Mouse (Mus musculus) MEL (cell line): Measurements from ENCODE around the gene Tpst2. TPM values are rescaled to one million over a fixed set of nuclear protein-coding genes. Genes with fewer than 3 reads are reported as not detected.

ENCODE experiments used
- DNase-seq: peaks from one replicate; pipeline ENCODE4 v3.0.0; 2011; ENCODE audit warnings: low read depth, low spot score
- H3K27ac ChIP-seq: 2 replicates; pipeline ENCODE4 v1.5.1; 2012; ENCODE audit warnings: low read depth, mild to moderate bottlenecking, control low read depth, low read length, moderate library complexity; ENCODE audit not compliant: control insufficient read depth
- H3K27me3 ChIP-seq, 2 experiments: fragments of 150-350 bp in 1 of 2; sonication (generic) in 1 of 2; 2 replicates each; pipeline ENCODE4 v1.6.1; 2012; ENCODE audit warnings: low read length in 2 of 2, mild to moderate bottlenecking in 2 of 2, improper control_type of control experiment in 1 of 2, moderate library complexity in 1 of 2; ENCODE audit not compliant: insufficient read depth in 2 of 2, control insufficient read depth in 1 of 2
- H3K36me3 ChIP-seq, 2 experiments: 2 replicates each; pipeline ENCODE4 v1.6.1; 2012 to 2014; ENCODE audit warnings: low read length in 2 of 2, improper control_type of control experiment in 1 of 2, inconsistent platforms in 1 of 2, mild to moderate bottlenecking in 1 of 2; ENCODE audit not compliant: insufficient read depth in 2 of 2, control insufficient read depth in 1 of 2
- H3K4me1 ChIP-seq, 2 experiments: fragments of 150-350 bp in 1 of 2; sonication (generic) in 1 of 2; 2 replicates each; pipeline ENCODE4 v1.6.1; 2012; ENCODE audit warnings: low read length in 2 of 2, improper control_type of control experiment in 1 of 2, mild to moderate bottlenecking in 1 of 2; ENCODE audit not compliant: insufficient read depth in 2 of 2, control insufficient read depth in 1 of 2
- H3K4me3 ChIP-seq, 2 experiments: fragments of 150-350 bp in 1 of 2; sonication (generic) in 1 of 2; 2 replicates each; pipeline ENCODE4 v1.5.1; 2012; ENCODE audit warnings: low read depth in 2 of 2, low read length in 2 of 2, mild to moderate bottlenecking in 2 of 2, moderate library complexity in 2 of 2, control low read depth in 1 of 2, improper control_type of control experiment in 1 of 2; ENCODE audit not compliant: control insufficient read depth in 1 of 2, insufficient read depth in 1 of 2
- H3K79me2 ChIP-seq: 2 replicates; pipeline ENCODE4 v1.6.1; 2012; ENCODE audit warnings: mild to moderate bottlenecking, low read length, moderate library complexity; ENCODE audit not compliant: control insufficient read depth, poor library complexity, insufficient read depth
- H3K9ac ChIP-seq: 2 replicates; pipeline ENCODE4 v1.6.1; 2012; ENCODE audit warnings: low read depth, mild to moderate bottlenecking, control low read depth, low read length, moderate library complexity; ENCODE audit not compliant: control insufficient read depth, poor library complexity, severe bottlenecking
- H3K9me3 ChIP-seq: fragments of 150-350 bp; sonication (generic); replicated peaks from 2 replicates; pipeline ENCODE4 v1.6.1; 2012; ENCODE audit warnings: mild to moderate bottlenecking, low read length, improper control_type of control experiment, moderate library complexity; ENCODE audit not compliant: insufficient read depth
- BHLHE40 ChIP-seq: IDR thresholded peaks from 2 replicates; pipeline ENCODE4 v1.6.1; 2012; ENCODE audit warnings: low read depth, mild to moderate bottlenecking, inconsistent platforms, low read length, improper control_type of control experiment, borderline replicate concordance
- EP300 ChIP-seq, 2 experiments: IDR thresholded peaks; 2 replicates each; pipeline ENCODE4 v1.6.1; 2011; ENCODE audit warnings: improper control_type of control experiment in 2 of 2, low read length in 2 of 2, low read depth in 1 of 2, mild to moderate bottlenecking in 1 of 2
- GABPA ChIP-seq: IDR thresholded peaks from 2 replicates; pipeline ENCODE4 v1.6.1; 2012; ENCODE audit warnings: low read depth, mild to moderate bottlenecking, inconsistent platforms, low read length, improper control_type of control experiment, moderate library complexity
- GATA1 ChIP-seq: IDR thresholded peaks from 2 replicates; pipeline ENCODE4 v1.6.1; 2011; ENCODE audit warnings: low read depth, low read length, improper control_type of control experiment
- HCFC1 ChIP-seq: IDR thresholded peaks from 2 replicates; pipeline ENCODE4 v1.6.1; 2012; ENCODE audit warnings: low read depth, mild to moderate bottlenecking, inconsistent platforms, low read length, improper control_type of control experiment, moderate library complexity
- JUND ChIP-seq: IDR thresholded peaks from 2 replicates; pipeline ENCODE4 v1.6.1; 2011; ENCODE audit warnings: low read depth, mild to moderate bottlenecking, improper control_type of control experiment, low read length
- MAX ChIP-seq: IDR thresholded peaks from 2 replicates; pipeline ENCODE4 v1.6.1; 2011; ENCODE audit warnings: low read length, improper control_type of control experiment
- MAZ ChIP-seq: IDR thresholded peaks from 2 replicates; pipeline ENCODE4 v1.6.1; 2012; ENCODE audit warnings: low read depth, mild to moderate bottlenecking, inconsistent platforms, low read length, improper control_type of control experiment
- MEF2A ChIP-seq: IDR thresholded peaks from 2 replicates; pipeline ENCODE4 v1.6.1; 2014; ENCODE audit warnings: low read depth, mild to moderate bottlenecking, inconsistent platforms, low read length, improper control_type of control experiment; ENCODE audit not compliant: poor library complexity, insufficient replicate concordance, severe bottlenecking; ENCODE audit errors: extremely low read depth
- MXI1 ChIP-seq: IDR thresholded peaks from 2 replicates; pipeline ENCODE4 v1.6.1; 2011; ENCODE audit warnings: mild to moderate bottlenecking, low read depth, low read length, improper control_type of control experiment
- MYB ChIP-seq: IDR thresholded peaks from 2 replicates; pipeline ENCODE4 v1.6.1; 2011; ENCODE audit warnings: mild to moderate bottlenecking, low read depth, low read length, improper control_type of control experiment
- MYC ChIP-seq: IDR thresholded peaks from 2 replicates; pipeline ENCODE4 v1.6.1; 2011; ENCODE audit warnings: low read depth, mild to moderate bottlenecking, low read length, improper control_type of control experiment, moderate library complexity
- NRF1 ChIP-seq: IDR thresholded peaks from 2 replicates; pipeline ENCODE4 v1.6.1; 2014; ENCODE audit warnings: low read depth, mild to moderate bottlenecking, inconsistent platforms, low read length, improper control_type of control experiment, moderate library complexity; ENCODE audit not compliant: poor library complexity, insufficient read depth, severe bottlenecking
- POLR2A ChIP-seq, 2 experiments: IDR thresholded peaks; 2 replicates each; pipeline ENCODE4 v1.6.1; 2011 to 2012; ENCODE audit warnings: low read length in 2 of 2, mild to moderate bottlenecking in 2 of 2, control low read depth in 1 of 2, improper control_type of control experiment in 1 of 2, low read depth in 1 of 2, moderate library complexity in 1 of 2; ENCODE audit not compliant: control insufficient read depth in 1 of 2, insufficient read depth in 1 of 2, poor library complexity in 1 of 2
- POLR2AphosphoS5 ChIP-seq: IDR thresholded peaks from 2 replicates; pipeline ENCODE4 v1.6.1; 2012; ENCODE audit warnings: low read depth, borderline replicate concordance, mild to moderate bottlenecking, inconsistent platforms, low read length, moderate library complexity, mixed read lengths
- RAD21 ChIP-seq: IDR thresholded peaks from 2 replicates; pipeline ENCODE4 v1.6.1; 2011; ENCODE audit warnings: mild to moderate bottlenecking, low read depth, low read length, improper control_type of control experiment
- RCOR1 ChIP-seq: IDR thresholded peaks from 2 replicates; pipeline ENCODE4 v1.6.1; 2012; ENCODE audit warnings: low read depth, mild to moderate bottlenecking, inconsistent platforms, low read length, improper control_type of control experiment
- SIN3A ChIP-seq: IDR thresholded peaks from 2 replicates; pipeline ENCODE4 v1.6.1; 2012; ENCODE audit warnings: low read length, improper control_type of control experiment, inconsistent platforms
- TAL1 ChIP-seq: IDR thresholded peaks from 2 replicates; pipeline ENCODE4 v1.6.1; 2012; ENCODE audit warnings: mild to moderate bottlenecking, inconsistent platforms, low read length, moderate library complexity, mixed read lengths
- TCF12 ChIP-seq: IDR thresholded peaks from 2 replicates; pipeline ENCODE4 v1.6.1; 2014; ENCODE audit warnings: low read depth, mild to moderate bottlenecking, inconsistent platforms, low read length, improper control_type of control experiment, moderate library complexity
- UBTF ChIP-seq: IDR thresholded peaks from 2 replicates; pipeline ENCODE4 v1.6.1; 2012; ENCODE audit warnings: low read depth, mild to moderate bottlenecking, inconsistent platforms, low read length, improper control_type of control experiment, moderate library complexity, borderline replicate concordance; ENCODE audit not compliant: insufficient read depth
- USF2 ChIP-seq, 2 experiments: IDR thresholded peaks; 2 replicates each; pipeline ENCODE4 v1.6.1; 2011 to 2012; ENCODE audit warnings: improper control_type of control experiment in 2 of 2, low read length in 2 of 2, borderline replicate concordance in 1 of 2, inconsistent platforms in 1 of 2, low read depth in 1 of 2, mild to moderate bottlenecking in 1 of 2; ENCODE audit not compliant: insufficient read depth in 1 of 2
- ZMIZ1 ChIP-seq: IDR thresholded peaks from 2 replicates; pipeline ENCODE4 v1.6.1; 2012; ENCODE audit warnings: low read depth, mild to moderate bottlenecking, inconsistent platforms, low read length, improper control_type of control experiment, moderate library complexity
- polyA plus RNA-seq, 2 experiments: library from polyadenylated mRNA; stranded (reverse) in 1 of 2; unstranded in 1 of 2; fragments of >175 nt in 1 of 2; fragments of >200 nt in 1 of 2; gene quantifications; 2 replicates each; pipeline versions ENCODE4 v1.2.1 to v1.2.4; 2012; ENCODE audit warnings: low replicate concordance in 2 of 2, low read depth in 1 of 2; ENCODE audit not compliant: insufficient read length in 2 of 2, insufficient read depth in 1 of 2, missing spikeins in 1 of 2
- total RNA-seq: library from RNA; depleted of rRNA; stranded (reverse); fragments of 300-350 nt; gene quantifications from 2 replicates; pipeline ENCODE4 v1.2.3, GENCODE M21; 2012

Tpst2 gene
- total and polyA plus RNA-seq, 3 experiments: 57.8 to 86.1 TPM; not detected in 1

DNA sequence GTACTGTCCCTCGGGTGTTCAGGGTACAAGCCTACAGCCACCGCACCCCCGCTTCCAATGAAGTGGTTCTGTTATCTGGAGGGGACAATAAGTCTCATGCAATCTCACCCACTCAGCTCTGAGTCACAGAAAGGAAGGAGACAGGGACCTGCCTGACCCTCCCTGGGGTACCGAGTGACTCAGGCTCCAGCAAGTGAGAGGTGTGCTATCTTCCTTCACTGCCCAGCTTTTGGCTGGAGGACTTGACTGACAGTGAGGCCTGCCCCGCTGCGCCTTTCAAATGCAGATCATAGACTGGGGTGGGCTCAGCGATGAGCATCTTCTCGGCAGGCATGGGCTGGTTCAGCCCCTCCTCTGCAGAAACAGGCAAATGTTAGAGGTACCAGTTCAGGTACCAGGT, 18.7 kb downstream of the Tpst2 start (continued):
- no peak for TF ChIP-seq USF2 (IDR thresholded peaks at IDR 0.05; ENCODE audit: borderline replicate concordance in 1 of 2, insufficient read depth in 1 of 2, low read depth in 1 of 2, low read length in 2 of 2)

DNA sequence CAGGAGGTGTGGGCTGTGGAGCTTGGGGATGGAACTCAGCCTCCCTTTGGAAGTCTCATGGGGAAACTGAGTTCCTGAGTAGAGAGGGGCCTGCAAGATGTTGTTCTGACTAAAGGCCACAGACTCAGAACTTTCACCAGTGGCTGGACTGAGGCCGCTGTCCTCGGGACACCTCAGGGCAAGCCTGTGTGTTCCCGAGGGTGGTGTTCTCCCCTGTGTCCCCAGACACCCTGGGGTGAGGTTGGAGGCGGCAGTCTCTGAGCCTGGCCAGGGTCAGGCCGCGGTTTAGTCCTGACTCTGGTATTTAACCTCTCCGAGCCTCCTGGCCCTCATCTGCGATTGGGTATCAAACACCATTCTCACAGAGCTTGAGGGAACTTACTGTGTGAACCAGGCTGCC, 19.1 kb downstream of the Tpst2 start:
- H3K9me3 ChIP-seq: no peaks in the 10 kb centered on the region
- no peak for TF ChIP-seq BHLHE40
- no peak for TF ChIP-seq GATA1
- no peak for TF ChIP-seq MYB
- no peak for TF ChIP-seq EP300 (IDR thresholded peaks at IDR 0.05; ENCODE audit: low read depth in 1 of 2, low read length in 2 of 2)
- no peak for TF ChIP-seq RAD21
- no peak for TF ChIP-seq POLR2A (IDR thresholded peaks at IDR 0.05; ENCODE audit: control insufficient read depth in 1 of 2, insufficient read depth in 1 of 2, low read depth in 1 of 2, low read length in 2 of 2, poor library complexity in 1 of 2)
- TF ChIP-seq NRF1: no peak
- TF ChIP-seq POLR2AphosphoS5: no peak
- TF ChIP-seq SIN3A: no peak
- no peak for DNase-seq
- no peak overlapping the region for H3K4me3 ChIP-seq
- peaks cover 61% of the 10 kb centered on the region; the same call in 1 of the 2 replicates for H3K79me2 ChIP-seq
- peak overlapping the region; percentile 11; the same call in 1 of the 2 replicates for H3K9ac ChIP-seq
- H3K27me3 ChIP-seq: no peaks in the 10 kb centered on the region
- H3K36me3 ChIP-seq: peaks cover 0 to 25% of the 10 kb centered on the region in 2 experiments; a peak in 2 of 4 replicates
- peaks cover 23 to 42% of the 10 kb centered on the region in 2 experiments for H3K4me1 ChIP-seq
- H3K27ac ChIP-seq: peak overlapping the region; percentile 57

DNA sequence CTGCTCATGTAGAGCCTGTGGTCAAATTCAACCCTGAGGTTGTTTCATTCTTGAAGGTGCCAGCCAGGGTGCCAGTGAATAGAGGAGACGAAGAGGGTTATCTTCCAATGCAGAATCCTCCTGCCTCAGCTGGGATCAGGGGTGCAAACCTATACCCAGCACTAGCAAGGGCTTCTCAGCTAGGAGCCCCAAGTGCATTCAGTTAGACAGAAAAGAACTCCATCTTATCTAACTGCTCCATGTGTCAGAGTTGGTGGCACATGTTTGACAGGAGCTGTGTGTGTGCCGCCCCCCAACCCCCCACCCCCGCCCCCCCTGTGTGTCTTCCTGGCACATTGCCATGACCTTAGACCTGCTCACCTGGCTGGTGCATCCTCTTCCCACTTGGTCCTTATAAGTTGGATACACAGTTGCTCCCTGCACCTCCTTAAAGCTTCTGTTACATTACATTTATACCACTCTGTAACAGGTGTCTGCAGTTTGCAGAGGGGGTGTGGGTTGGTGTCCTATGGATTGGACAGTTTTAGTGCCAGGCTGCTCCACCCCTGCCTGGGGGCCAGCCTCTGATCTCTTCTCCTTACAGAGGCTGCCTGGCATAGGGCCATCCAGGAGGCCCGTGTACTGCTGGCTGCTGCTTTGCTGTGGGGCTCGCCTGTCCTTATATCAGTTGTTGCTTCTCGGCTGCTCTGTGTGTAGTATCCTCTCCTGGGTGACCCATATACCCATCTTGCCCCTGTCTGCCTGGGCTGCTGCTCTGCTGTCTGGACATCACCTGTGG, 20.1 kb downstream of the Tpst2 start:
- H3K4me1 ChIP-seq: peaks cover 23 to 42% of the 10 kb centered on the region in 2 experiments
- peaks cover 0 to 25% of the 10 kb centered on the region in 2 experiments; a peak in 2 of 4 replicates for H3K36me3 ChIP-seq
- peaks cover 53% of the 10 kb centered on the region; the same call in 1 of the 2 replicates for H3K79me2 ChIP-seq
- DNase-seq: peak; percentile 71
- H3K27me3 ChIP-seq: no peaks in the 10 kb centered on the region
- H3K27ac ChIP-seq: peak overlapping the region; percentile 57
- no peak overlapping the region; the same call in 1 of the 2 replicates for H3K9ac ChIP-seq
- no peak overlapping the region for H3K4me3 ChIP-seq
- TF ChIP-seq RCOR1 (no peak), MAX (peak; percentile 60; the same call in 1 of the 2 replicates), ZMIZ1 (no peak), MEF2A (no peak), MAZ (peak; percentile 33; the same call in 1 of the 2 replicates), POLR2AphosphoS5 (no peak), HCFC1 (no peak), RAD21 (no peak), GATA1 (no peak; the same call in 1 of the 2 replicates), TCF12 (peak; percentile 66), GABPA (no peak), MYC (peak; percentile 58), JUND (no peak), SIN3A (peak; percentile 69; the same call in 1 of the 2 replicates), MYB (no peak), MXI1 (peak; percentile 72), TAL1 (peak; percentile 65), POLR2A (IDR thresholded peaks at IDR 0.05; ENCODE audit: control insufficient read depth in 1 of 2, insufficient read depth in 1 of 2, low read depth in 1 of 2, low read length in 2 of 2, poor library complexity in 1 of 2) (no peak), EP300 (IDR thresholded peaks at IDR 0.05; ENCODE audit: low read depth in 1 of 2, low read length in 2 of 2) (peak; percentile 18 to 70; a peak in 3 of 4 replicates), UBTF (no peak)
- no peaks in the 10 kb centered on the region for H3K9me3 ChIP-seq
